Mouse (Mus musculus): Measurements from ENCODE around the gene Atp8b4. TPM values are rescaled to one million over a fixed set of nuclear protein-coding genes. Genes with fewer than 3 reads are reported as not detected.

Atp8b4 gene
- polyA plus RNA-seq, 2 experiments, result 3.0 to 4.9 TPM

DNA sequence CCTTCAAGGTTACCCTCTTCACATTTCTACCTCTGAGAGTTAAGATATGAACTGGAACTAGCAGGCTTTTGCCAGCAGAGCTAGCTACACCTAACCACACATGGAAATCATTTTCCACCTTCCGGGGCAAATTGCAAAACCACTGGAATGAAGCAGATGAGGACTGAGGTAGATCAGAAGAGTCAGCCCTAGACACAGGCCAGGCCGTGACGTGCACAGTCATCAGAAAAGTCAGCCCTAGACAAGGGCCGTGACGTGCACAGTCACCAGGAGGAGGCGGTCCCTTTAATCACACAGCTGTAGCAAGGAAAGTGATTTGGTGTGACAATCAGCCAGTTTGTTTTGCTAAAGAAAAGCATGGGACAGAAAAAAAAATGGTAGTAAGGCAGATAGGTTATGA, 216.4 kb downstream of the Atp8b4 start:
- no peak overlapping the region for H3K4me2 ChIP-seq (ENCODE audit: low read depth)
- 62% methylated on average over 6 of the region's 6 CpGs for WGBS (ENCODE audit: insufficient replicate concordance)
- H3K4me1 ChIP-seq (replicated peaks; ENCODE audit: control insufficient read depth in 2 of 2, insufficient read depth in 2 of 2, low read length in 1 of 2), result no peaks in the 10 kb centered on the region
- DNase-seq (ENCODE audit: low read depth in 3 of 3, low spot score in 3 of 3) (no peak), ATAC-seq (ENCODE audit: insufficient read depth) (no peak)
- no peaks in the 10 kb centered on the region for H3K9me3 ChIP-seq (ENCODE audit: control insufficient read depth, low read length)
- H3K9ac ChIP-seq (replicated peaks), result no peak overlapping the region
- no peaks in the 10 kb centered on the region for H3K36me3 ChIP-seq (replicated peaks; ENCODE audit: control insufficient read depth, insufficient read depth, low read depth)
- no peak overlapping the region for H3K4me3 ChIP-seq (ENCODE audit: insufficient read depth in 1 of 2, low read depth in 2 of 2, low read length in 2 of 2)
- H3K27ac ChIP-seq, result no peak overlapping the region
- H3K27me3 ChIP-seq (ENCODE audit: control insufficient read depth, insufficient read depth, low read length), result no peaks in the 10 kb centered on the region
- TF ChIP-seq EP300 (IDR thresholded peaks at IDR 0.05; ENCODE audit: low read depth) (no peak), CTCF (IDR thresholded peaks at IDR 0.05; ENCODE audit: low read depth) (no peak)

DNA sequence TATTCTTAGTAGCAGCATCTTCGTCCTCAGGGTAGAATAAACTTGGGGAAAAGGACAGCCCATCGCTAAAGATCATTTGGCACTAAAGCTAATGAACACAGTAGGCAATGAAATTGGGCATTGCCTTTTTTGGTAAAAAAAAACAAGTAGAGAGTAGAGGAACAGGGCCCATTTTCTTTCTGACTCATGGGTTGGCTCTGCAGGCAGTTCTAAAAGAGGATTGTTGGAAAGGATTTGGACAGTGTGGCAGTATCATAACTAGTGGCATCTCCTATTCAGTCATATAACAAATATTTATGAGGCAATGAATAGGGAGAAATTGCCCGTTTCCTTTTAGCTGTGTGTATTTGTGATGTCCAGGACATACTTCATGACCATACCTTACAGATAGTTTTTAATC, 217.4 kb downstream of the Atp8b4 start:
- H3K27me3 ChIP-seq (ENCODE audit: control insufficient read depth, insufficient read depth, low read length), result no peaks in the 10 kb centered on the region
- no peak for ATAC-seq (ENCODE audit: insufficient read depth)
- TF ChIP-seq EP300 (IDR thresholded peaks at IDR 0.05; ENCODE audit: low read depth), result no peak
- no peak overlapping the region for H3K9ac ChIP-seq (replicated peaks)
- H3K27ac ChIP-seq, result no peak overlapping the region
- no peaks in the 10 kb centered on the region for H3K4me1 ChIP-seq (replicated peaks; ENCODE audit: control insufficient read depth in 2 of 2, insufficient read depth in 2 of 2, low read length in 1 of 2)
- WGBS (ENCODE audit: insufficient replicate concordance), result 46% methylated on average over 3 of the region's 3 CpGs
- no peak overlapping the region for H3K4me3 ChIP-seq (ENCODE audit: insufficient read depth in 1 of 2, low read depth in 2 of 2, low read length in 2 of 2)
- no peak for DNase-seq (ENCODE audit: low read depth in 3 of 3, low spot score in 3 of 3)
- H3K4me2 ChIP-seq (ENCODE audit: low read depth), result no peak overlapping the region
- no peaks in the 10 kb centered on the region for H3K36me3 ChIP-seq (replicated peaks; ENCODE audit: control insufficient read depth, insufficient read depth, low read depth)
- H3K9me3 ChIP-seq (ENCODE audit: control insufficient read depth, low read length), result no peaks in the 10 kb centered on the region

DNA sequence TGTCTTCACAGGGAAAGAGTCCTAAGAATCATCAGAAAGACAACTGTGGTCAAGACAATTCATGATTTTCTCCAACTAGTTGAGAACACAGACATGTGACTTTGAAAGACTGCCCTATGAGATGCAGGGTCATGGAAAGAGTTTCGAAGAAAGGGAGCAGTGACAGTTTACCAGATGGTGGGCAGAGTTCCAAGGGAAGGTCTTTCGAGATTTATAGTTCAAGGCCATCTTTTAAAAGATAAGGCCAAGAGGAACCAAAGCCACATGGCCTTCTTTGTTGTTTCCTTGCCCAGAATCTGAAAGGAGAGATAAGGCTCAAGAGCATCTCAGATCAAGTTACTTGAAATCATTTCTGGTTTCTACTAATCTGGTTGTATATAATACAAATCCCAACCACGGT, 225.0 kb downstream of the Atp8b4 start:
- no peak for TF ChIP-seq EP300 (IDR thresholded peaks at IDR 0.05; ENCODE audit: low read depth)
- 39% methylated on average over 3 of the region's 3 CpGs for WGBS (ENCODE audit: insufficient replicate concordance)
- no peaks in the 10 kb centered on the region for H3K4me1 ChIP-seq (replicated peaks; ENCODE audit: control insufficient read depth in 2 of 2, insufficient read depth in 2 of 2, low read length in 1 of 2)
- H3K27me3 ChIP-seq (ENCODE audit: control insufficient read depth, insufficient read depth, low read length), result no peaks in the 10 kb centered on the region
- no peak overlapping the region for H3K4me2 ChIP-seq (ENCODE audit: low read depth)
- DNase-seq (ENCODE audit: low read depth in 3 of 3, low spot score in 3 of 3) (no peak), ATAC-seq (ENCODE audit: insufficient read depth) (no peak)
- H3K36me3 ChIP-seq (replicated peaks; ENCODE audit: control insufficient read depth, insufficient read depth, low read depth), result no peaks in the 10 kb centered on the region
- H3K9me3 ChIP-seq (ENCODE audit: control insufficient read depth, low read length), result no peaks in the 10 kb centered on the region
- no peak overlapping the region for H3K27ac ChIP-seq
- H3K9ac ChIP-seq (replicated peaks), result no peak overlapping the region
- no peak overlapping the region for H3K4me3 ChIP-seq (ENCODE audit: insufficient read depth in 1 of 2, low read depth in 2 of 2, low read length in 2 of 2)

DNA sequence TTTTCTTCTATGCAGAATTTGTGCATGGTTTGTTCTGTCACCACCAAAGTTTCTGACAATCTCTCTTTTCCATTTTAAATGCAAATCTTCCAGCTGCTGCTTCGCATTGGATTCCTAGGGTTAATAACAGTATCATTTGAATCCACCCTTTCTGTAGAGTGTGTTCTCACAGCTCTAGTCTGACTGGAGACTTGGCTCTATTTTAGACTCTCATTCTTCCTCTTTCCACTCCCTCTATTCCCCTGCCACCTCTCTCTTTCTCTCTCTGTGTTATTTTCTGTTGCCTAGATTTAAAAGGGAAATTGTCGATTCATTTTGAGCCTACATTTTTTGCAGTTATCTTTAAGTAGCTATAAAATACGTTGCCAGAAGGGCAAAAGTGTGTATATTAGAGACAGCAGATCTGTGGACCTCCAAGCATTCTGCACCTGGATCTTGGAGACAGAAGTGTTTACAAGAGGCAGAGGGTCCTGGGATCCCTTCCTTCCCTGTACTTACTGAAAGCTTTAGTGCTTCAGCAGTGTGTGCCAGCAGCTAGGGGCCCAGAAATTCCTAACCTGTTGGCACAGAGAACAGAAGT, 225.6 kb downstream of the Atp8b4 start:
- ATAC-seq (ENCODE audit: insufficient read depth) (no peak), DNase-seq (ENCODE audit: low read depth in 3 of 3, low spot score in 3 of 3) (no peak)
- Histone ChIP-seq H3K4me1 (replicated peaks; ENCODE audit: control insufficient read depth in 2 of 2, insufficient read depth in 2 of 2, low read length in 1 of 2) (no peaks in the 10 kb centered on the region), H3K36me3 (replicated peaks; ENCODE audit: control insufficient read depth, insufficient read depth, low read depth) (no peaks in the 10 kb centered on the region), H3K9ac (replicated peaks) (no peak overlapping the region), H3K27ac (no peak overlapping the region), H3K4me2 (ENCODE audit: low read depth) (no peak overlapping the region), H3K27me3 (ENCODE audit: control insufficient read depth, insufficient read depth, low read length) (no peaks in the 10 kb centered on the region), H3K9me3 (ENCODE audit: control insufficient read depth, low read length) (no peaks in the 10 kb centered on the region), H3K4me3 (ENCODE audit: insufficient read depth in 1 of 2, low read depth in 2 of 2, low read length in 2 of 2) (no peak overlapping the region)
- TF ChIP-seq CTCF (IDR thresholded peaks at IDR 0.05; ENCODE audit: low read depth) (no peak), EP300 (IDR thresholded peaks at IDR 0.05; ENCODE audit: low read depth) (no peak)
- WGBS (ENCODE audit: insufficient replicate concordance), result 60% methylated on average over 3 of the region's 3 CpGs

DNA sequence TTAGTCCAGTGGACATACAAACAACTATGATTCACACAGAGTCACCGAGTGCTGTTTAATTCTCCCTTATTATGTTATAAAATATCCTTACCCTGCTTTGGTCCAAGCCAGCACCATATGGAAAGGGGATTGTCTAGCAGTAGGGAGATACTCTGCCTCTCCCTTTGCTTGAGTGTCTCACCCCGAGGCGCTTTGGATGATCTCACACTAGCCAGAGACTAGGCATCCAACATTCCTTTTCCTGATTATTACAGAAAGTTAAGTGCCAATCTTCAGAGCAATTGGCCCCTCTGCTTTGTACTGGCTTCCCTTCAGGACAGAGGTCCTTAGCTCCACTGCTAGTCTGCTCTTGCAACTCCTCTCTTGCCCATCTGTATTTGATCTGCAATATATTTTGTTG, 226.2 kb downstream of the Atp8b4 start:
- no peak overlapping the region for H3K9ac ChIP-seq (replicated peaks)
- H3K4me3 ChIP-seq (ENCODE audit: insufficient read depth in 1 of 2, low read depth in 2 of 2, low read length in 2 of 2), result no peak overlapping the region
- DNase-seq (ENCODE audit: low read depth in 3 of 3, low spot score in 3 of 3) (no peak), ATAC-seq (ENCODE audit: insufficient read depth) (no peak)
- no peaks in the 10 kb centered on the region for H3K36me3 ChIP-seq (replicated peaks; ENCODE audit: control insufficient read depth, insufficient read depth, low read depth)
- no peak overlapping the region for H3K4me2 ChIP-seq (ENCODE audit: low read depth)
- 80% methylated on average over 3 of the region's 3 CpGs for WGBS (ENCODE audit: insufficient replicate concordance)
- no peak for TF ChIP-seq CTCF (IDR thresholded peaks at IDR 0.05; ENCODE audit: low read depth)
- TF ChIP-seq EP300 (IDR thresholded peaks at IDR 0.05; ENCODE audit: low read depth), result no peak
- no peaks in the 10 kb centered on the region for H3K9me3 ChIP-seq (ENCODE audit: control insufficient read depth, low read length)
- no peaks in the 10 kb centered on the region for H3K27me3 ChIP-seq (ENCODE audit: control insufficient read depth, insufficient read depth, low read length)
- H3K27ac ChIP-seq, result no peak overlapping the region
- H3K4me1 ChIP-seq (replicated peaks; ENCODE audit: control insufficient read depth in 2 of 2, insufficient read depth in 2 of 2, low read length in 1 of 2), result no peaks in the 10 kb centered on the region

Other genes starting within 250 kb of the Atp8b4 start
- 27.6 and 40.4 TPM in 2 replicates for gene Slc27a2, start 51.7 kb upstream of the Atp8b4 start, polyA plus RNA-seq (2012; rRNA removed)
- gene Slc27a2, start 51.7 kb upstream of the Atp8b4 start, polyA plus RNA-seq (2014; fragmentation: Nextera tagmentation; extraction: Ambion mirVana), result 65.5 and 73.5 TPM in 2 replicates
- 3.7 and 4.6 TPM in 2 replicates for gene Hdc, start 118.6 kb upstream of the Atp8b4 start, polyA plus RNA-seq (2012; rRNA removed)
- 6.5 and 7.8 TPM in 2 replicates for gene Hdc, start 118.6 kb upstream of the Atp8b4 start, polyA plus RNA-seq (2014; fragmentation: Nextera tagmentation; extraction: Ambion mirVana)
- 8.1 and 9.4 TPM in 2 replicates for gene Gabpb1, start 175.7 kb upstream of the Atp8b4 start, polyA plus RNA-seq (2012; rRNA removed)
- gene Gabpb1, start 175.7 kb upstream of the Atp8b4 start, polyA plus RNA-seq (2014; fragmentation: Nextera tagmentation; extraction: Ambion mirVana), result 23.1 and 25.7 TPM in 2 replicates
- gene Usp8, start 206.7 kb upstream of the Atp8b4 start, polyA plus RNA-seq (2012; rRNA removed), result 8.3 and 12.1 TPM in 2 replicates
- 17.8 and 18.8 TPM in 2 replicates for gene Usp8, start 206.7 kb upstream of the Atp8b4 start, polyA plus RNA-seq (2014; fragmentation: Nextera tagmentation; extraction: Ambion mirVana)